Mouse (Mus musculus) cerebellum, adult 2 months (tissue): Measurements from ENCODE around the gene Esrrb. TPM values are rescaled to one million over a fixed set of nuclear protein-coding genes. Genes with fewer than 3 reads are reported as not detected.

Source experiments
- DNase-seq, 2 experiments: peaks; one replicate each; pipeline ENCODE4 v3.0.0; 2021
- H3K27ac ChIP-seq: fragments of 200-500 bp; 2 replicates; pipeline ENCODE4 v1.5.1; 2012; ENCODE audit warnings: low read length, control low read depth, inconsistent platforms; ENCODE audit not compliant: insufficient read depth
- H3K27me3 ChIP-seq: fragments of 200-500 bp; 2 replicates; pipeline ENCODE4 v1.6.1; 2012; ENCODE audit warnings: inconsistent platforms, mild to moderate bottlenecking, low read length, moderate library complexity; ENCODE audit not compliant: control insufficient read depth, insufficient read depth
- H3K4me1 ChIP-seq: fragments of 200-500 bp; 2 replicates; pipeline ENCODE4 v1.6.1; 2011; ENCODE audit warnings: low read length; ENCODE audit not compliant: control insufficient read depth, insufficient read depth
- H3K4me3 ChIP-seq: fragments of 200-500 bp; replicated peaks from 2 replicates; pipeline ENCODE3; 2011; ENCODE audit warnings: mild to moderate bottlenecking, low read depth, low read length, control low read depth; ENCODE audit not compliant: insufficient read depth
- CTCF ChIP-seq: fragments of 200-500 bp; IDR thresholded peaks from 2 replicates; pipeline ENCODE4 v1.5.1; 2011; ENCODE audit warnings: low read depth, mild to moderate bottlenecking, control low read depth, low read length, moderate library complexity, borderline replicate concordance; ENCODE audit not compliant: insufficient read depth
- POLR2A ChIP-seq: fragments of 200-500 bp; IDR thresholded peaks from 2 replicates; pipeline ENCODE4 v1.6.1; 2011; ENCODE audit warnings: low read length, control low read depth, borderline replicate concordance; ENCODE audit not compliant: insufficient read depth
- WGBS: fragments of 180-500 bp; shearing (Covaris S2); methylation state at CpG from one replicate; pipeline ENCODE4 v1.1.7; 2018; 5-methylcytosine and 5-hydroxymethylcytosine counted together
- polyA plus RNA-seq: library from polyadenylated mRNA; depleted of rRNA; stranded (reverse); fragments of >200 nt; gene quantifications from 2 replicates; pipeline ENCODE4 v1.2.3, GENCODE M21; 2012

Esrrb gene
- polyA plus RNA-seq, 1 experiment, result 9.8 TPM

DNA sequence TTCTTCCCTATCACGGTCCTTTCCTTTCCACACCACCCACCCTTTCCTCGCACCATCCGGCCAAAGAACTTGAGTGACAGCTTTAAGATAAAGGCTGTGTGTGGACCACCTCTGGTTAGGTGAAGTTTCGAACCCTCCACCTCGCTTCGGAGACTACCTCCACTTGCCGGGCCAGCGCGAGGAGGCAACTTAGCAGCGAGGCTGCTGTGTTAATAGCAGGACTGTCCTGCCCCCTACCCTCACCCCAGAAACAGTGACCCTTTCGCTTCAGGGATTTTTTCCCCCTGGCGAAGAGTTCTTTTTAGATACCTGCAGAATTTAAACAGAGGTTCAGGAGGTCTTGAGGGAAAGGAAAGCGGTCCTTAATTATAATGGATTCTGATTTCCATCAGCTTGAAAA, 62.2 kb downstream of the Esrrb start:
- no peak for TF ChIP-seq CTCF
- no peak for TF ChIP-seq POLR2A
- DNase-seq, result no peak
- peaks cover 4% of the 10 kb centered on the region for H3K4me1 ChIP-seq
- 27% methylated on average over 13 of the region's 13 CpGs for WGBS
- no peak overlapping the region for H3K27ac ChIP-seq
- peaks cover 4% of the 10 kb centered on the region; the same call in 1 of the 2 replicates for H3K27me3 ChIP-seq
- no peak overlapping the region for H3K4me3 ChIP-seq

DNA sequence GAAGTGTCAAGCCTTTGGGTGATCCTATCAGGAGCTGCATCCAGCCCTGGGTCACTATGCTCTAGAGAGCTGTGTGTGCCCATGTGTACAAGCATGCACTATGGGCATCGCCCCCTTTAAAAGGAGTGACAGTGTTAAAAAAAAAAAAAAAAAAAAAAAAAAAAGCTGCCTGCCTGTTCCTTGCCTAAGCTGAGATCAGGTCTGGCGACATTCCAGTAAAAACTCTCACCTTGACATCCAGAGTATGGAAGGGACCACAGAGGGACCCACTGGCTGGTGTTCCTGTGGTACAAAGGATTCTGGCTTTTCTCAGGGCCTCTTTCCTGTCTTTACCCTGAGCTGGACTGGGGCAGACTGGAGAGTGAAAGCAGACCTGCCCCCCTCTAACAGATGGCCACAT, 66.7 kb downstream of the Esrrb start:
- H3K4me1 ChIP-seq, result peaks cover under 1% of the 10 kb centered on the region
- H3K4me3 ChIP-seq, result no peak overlapping the region
- peaks cover under 1% of the 10 kb centered on the region; the same call in 1 of the 2 replicates for H3K27me3 ChIP-seq
- DNase-seq, result no peak
- TF ChIP-seq POLR2A (no peak), CTCF (no peak)
- 82% methylated on average over 2 of the region's 2 CpGs for WGBS
- no peak overlapping the region for H3K27ac ChIP-seq

DNA sequence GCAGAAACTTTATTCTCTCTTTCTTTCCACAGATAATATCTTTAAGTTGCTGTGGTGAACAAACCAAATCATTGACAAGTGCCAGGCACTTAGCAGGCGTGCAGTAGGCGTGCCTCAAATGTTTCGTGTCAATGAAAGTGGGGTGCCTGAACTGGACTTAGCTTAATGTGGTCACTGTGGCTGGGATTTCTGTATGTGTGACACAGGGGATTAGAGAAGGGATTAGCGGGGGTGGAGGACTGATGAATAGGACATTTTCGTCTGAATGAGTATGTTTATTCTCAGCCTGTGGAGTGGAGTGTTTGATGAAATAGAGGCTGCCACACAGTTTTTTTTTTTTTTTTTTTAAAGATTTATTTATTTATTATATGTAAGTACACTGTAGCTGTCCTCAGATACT, 70.8 kb downstream of the Esrrb start:
- H3K4me1 ChIP-seq, result no peaks in the 10 kb centered on the region; the same call in 1 of the 2 replicates
- WGBS, result 86% methylated on average over 5 of the region's 5 CpGs
- H3K4me3 ChIP-seq, result no peak overlapping the region
- DNase-seq, result no peak
- no peak overlapping the region for H3K27ac ChIP-seq
- H3K27me3 ChIP-seq, result no peaks in the 10 kb centered on the region
- TF ChIP-seq CTCF, result no peak
- TF ChIP-seq POLR2A, result no peak

DNA sequence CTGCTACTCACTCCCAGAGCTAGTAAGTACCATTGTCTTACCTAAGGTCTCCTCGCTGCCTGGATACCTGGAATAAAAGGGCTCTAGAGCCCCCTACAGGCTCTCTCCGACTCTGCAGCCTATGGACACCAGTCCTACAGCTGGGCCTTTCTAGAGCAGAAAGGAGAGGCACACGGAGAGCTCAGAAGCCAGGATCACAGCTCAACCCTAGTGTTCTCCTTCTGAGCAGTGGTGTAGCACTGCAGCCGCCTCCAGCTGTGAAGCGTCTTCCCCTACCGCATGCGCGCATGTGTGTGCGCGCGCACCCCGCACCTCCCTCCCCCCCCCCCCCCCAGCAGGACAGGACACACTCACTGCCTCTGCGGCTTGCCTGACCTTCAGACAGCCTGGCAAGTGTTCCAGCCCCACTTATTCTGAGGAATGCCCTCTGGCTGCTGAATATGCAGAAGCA, 72.5 kb downstream of the Esrrb start:
- 3% methylated on average over 12 of the region's 13 CpGs for WGBS
- DNase-seq, result peak; percentile 81 to 82
- Histone ChIP-seq H3K27ac (no peak overlapping the region), H3K4me3 (peak overlapping the region; percentile 66), H3K4me1 (no peaks in the 10 kb centered on the region), H3K27me3 (no peaks in the 10 kb centered on the region)
- TF ChIP-seq CTCF (peak; percentile 75), POLR2A (no peak)

DNA sequence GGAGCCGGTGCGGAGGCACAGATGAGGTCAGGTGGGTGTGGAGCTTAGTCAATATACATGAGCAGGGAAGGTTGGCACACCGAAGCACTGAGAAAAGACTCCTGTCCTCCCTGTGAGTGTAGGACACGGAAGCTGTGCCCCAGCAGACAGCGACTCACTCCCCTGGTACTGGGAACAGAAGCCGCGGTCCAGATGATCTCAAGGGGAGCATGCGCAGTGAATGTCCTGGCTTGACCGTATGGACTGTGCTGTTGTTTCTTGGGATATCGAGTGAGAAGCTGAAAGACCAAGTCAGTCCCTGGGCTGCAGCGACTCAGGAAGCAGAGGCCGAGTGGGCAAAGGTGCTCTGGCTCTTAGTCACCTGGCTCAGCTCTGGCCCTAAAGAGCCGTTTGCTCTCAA, 74.7 kb downstream of the Esrrb start:
- Histone ChIP-seq H3K27ac (no peak overlapping the region), H3K27me3 (no peaks in the 10 kb centered on the region), H3K4me3 (no peak overlapping the region), H3K4me1 (no peaks in the 10 kb centered on the region)
- WGBS, result 92% methylated on average over 13 of the region's 13 CpGs
- no peak for TF ChIP-seq CTCF
- no peak for DNase-seq

DNA sequence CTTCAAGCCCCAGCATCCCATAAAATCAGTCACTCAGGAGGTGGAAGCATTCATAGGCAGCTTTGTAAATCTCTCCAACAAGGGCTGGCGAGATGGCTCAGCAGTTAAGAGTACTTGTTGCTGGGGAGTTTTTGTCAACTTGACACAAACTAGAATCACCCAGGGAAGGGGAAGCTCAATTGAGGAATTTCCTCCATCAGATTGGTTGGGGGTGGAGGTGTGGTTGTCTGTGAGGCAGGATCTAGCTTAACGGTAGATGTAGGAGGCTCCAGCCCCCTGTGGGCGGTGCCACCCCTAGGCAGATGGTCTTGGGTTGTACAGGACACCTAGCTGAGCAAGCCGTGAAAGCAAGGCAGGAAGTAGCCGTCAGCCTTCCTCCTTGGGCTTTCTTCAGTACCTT, 89.9 kb downstream of the Esrrb start:
- TF ChIP-seq POLR2A, result no peak
- no peak for TF ChIP-seq CTCF
- no peak overlapping the region for H3K4me3 ChIP-seq
- no peaks in the 10 kb centered on the region; the same call in 1 of the 2 replicates for H3K27me3 ChIP-seq
- DNase-seq, result no peak
- 72% methylated on average over 5 of the region's 5 CpGs for WGBS
- no peak overlapping the region for H3K27ac ChIP-seq
- no peaks in the 10 kb centered on the region for H3K4me1 ChIP-seq

DNA sequence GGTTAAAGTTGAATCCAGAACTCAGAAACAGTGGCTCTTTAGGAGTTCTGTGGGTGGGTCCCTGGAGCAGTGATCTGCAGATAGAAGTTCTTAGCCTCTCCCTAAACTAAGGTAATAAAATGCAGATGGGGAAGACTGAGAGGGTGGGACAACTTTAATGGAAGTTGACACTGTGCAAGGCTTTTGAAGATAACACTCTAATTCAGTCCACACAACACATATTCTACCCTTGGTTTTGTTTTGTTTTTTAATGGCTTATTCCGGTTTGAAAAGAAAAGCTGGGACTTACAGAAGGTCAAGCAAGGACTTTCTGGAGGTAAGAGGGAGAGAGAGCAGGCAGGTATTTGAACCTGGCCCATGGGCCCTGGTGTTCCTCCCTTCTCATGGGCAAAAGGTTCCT, 94.1 kb downstream of the Esrrb start:
- no peak overlapping the region for H3K27ac ChIP-seq
- H3K4me1 ChIP-seq, result no peaks in the 10 kb centered on the region
- no peak for TF ChIP-seq POLR2A
- TF ChIP-seq CTCF, result no peak
- H3K27me3 ChIP-seq, result no peaks in the 10 kb centered on the region; the same call in 1 of the 2 replicates
- DNase-seq, result no peak
- no peak overlapping the region for H3K4me3 ChIP-seq
- WGBS, result 79% methylated on average over 1 of the region's 1 CpGs

DNA sequence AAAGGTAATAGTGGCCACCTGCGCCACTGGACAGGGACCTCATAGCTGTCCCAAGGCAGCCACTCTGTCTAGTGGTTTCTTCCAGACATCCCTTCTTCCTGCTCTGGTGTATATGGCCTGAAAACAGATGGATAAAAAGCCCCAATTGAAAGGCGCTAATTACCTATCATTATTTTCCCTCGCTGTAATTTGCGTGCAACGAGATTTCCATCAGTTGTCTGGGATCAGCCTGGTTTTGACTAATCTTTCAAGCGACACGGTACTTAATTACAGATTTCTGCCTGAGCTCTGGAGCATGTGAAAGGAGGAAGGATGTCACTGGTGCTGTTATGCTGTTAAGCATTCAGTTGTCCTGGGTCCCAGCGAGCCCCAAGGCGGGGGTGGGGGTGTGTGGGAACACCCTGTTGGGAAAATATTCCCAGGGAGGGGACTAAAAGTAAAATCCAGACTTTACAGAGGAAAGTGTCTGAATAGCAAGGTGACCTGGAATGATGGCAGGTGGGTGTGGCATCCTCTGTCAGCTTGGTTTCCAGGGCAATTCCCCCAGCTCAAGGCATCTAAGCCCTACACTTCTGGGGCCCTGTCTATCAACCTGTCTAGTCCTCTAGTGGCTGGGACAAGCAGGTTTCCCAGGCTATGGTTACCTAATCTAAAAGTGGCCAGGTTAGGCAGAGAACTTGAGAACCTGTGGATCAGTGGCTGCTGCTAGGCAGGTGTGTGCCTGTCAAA, 102.0 kb downstream of the Esrrb start:
- H3K27me3 ChIP-seq, result no peaks in the 10 kb centered on the region; the same call in 1 of the 2 replicates
- DNase-seq, result no peak
- WGBS, result 77% methylated on average over 9 of the region's 9 CpGs
- H3K27ac ChIP-seq, result no peak overlapping the region
- no peaks in the 10 kb centered on the region for H3K4me1 ChIP-seq
- no peak overlapping the region for H3K4me3 ChIP-seq
- TF ChIP-seq POLR2A, result no peak
- no peak for TF ChIP-seq CTCF
